Mouse (Mus musculus): ENCODE results near the gene Irf4.

- TF ChIP-seq EP300 (IDR thresholded peaks at IDR 0.05; ENCODE audit: insufficient read depth, low read depth, low read length) (no peak), POLR2A (IDR thresholded peaks at IDR 0.05; ENCODE audit: insufficient read depth, low read length) (no peak), CTCF (IDR thresholded peaks at IDR 0.05; ENCODE audit: low read depth, low read length) (no peak)
Observed at GRCm38 (mm10) chr13:30792308-30792707, 43.3 kb downstream of the Irf4 start.

Measured in ES-Bruce4 (cell line).